16 mouse cellular contexts compared by ENCODE assay signal in the genomic region with DNA sequence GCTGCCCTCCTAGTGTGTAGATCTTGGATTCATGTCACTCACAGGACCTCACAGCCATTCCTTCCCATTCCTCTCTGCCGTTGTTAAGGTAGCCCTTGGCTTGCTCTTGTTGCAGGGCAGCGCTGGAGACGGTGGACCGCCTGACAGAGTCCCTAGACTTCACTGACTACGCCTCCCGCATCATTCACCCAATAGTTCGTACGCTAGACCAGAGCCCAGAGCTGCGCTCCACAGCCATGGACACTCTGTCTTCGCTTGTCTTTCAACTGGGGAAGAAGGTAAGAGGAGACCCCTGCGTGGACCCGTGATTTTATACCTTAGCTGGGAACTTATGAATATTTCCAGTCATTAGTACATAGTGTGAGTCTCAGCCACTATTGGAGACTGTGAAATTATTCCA. TPM values are rescaled to one million over a fixed set of nuclear protein-coding genes. Genes with fewer than 3 reads are reported as not detected.
"Had no signal": no experiment of that assay in that cellular context is flagged by ENCODE, and none has a peak within 500 bp of the region (broad histone marks: within the 10 kb centered on the region; RNA-seq: fewer than 3 reads in every experiment).

No protein-coding gene starts in this region.

- DNase-seq: left cerebral cortex, postnatal 4 days; liver; liver, embryonic 13.5 days; liver, postnatal 0 days; lung, adult 18-20 months; lung, adult 2 months; lung, embryonic 14.5 days; lung, postnatal 10 days; lung, postnatal 14 days; lung, postnatal 36 days; lung, postnatal 4 days; midbrain, embryonic 14.5 days had no signal

RNA-seq across cellular contexts. Expression of a gene that starts 15.7 kb away (rescaled TPM):
- total RNA-seq: megakaryocyte progenitor cell, adult 5-6 weeks; megakaryocyte, adult 5-6 weeks; megakaryocyte-erythroid progenitor cell, adult 5-6 weeks; monocyte, adult 5-6 weeks had no signal
